Mouse (Mus musculus) urinary bladder, adult 2 months (tissue): Measurements from ENCODE around the gene Gm10720. TPM values are rescaled to one million over a fixed set of nuclear protein-coding genes. Genes with fewer than 3 reads are reported as not detected.
"Not testable (repeated sequence)": the region's sequence is repeated elsewhere in the genome, so short reads cannot be mapped to it uniquely, and the experiment has no call there.

Experiments used
- DNase-seq: peaks from one replicate; pipeline ENCODE4 v3.0.0; 2022; ENCODE audit warnings: low spot score
- polyA plus RNA-seq: library from polyadenylated mRNA; depleted of rRNA; stranded (reverse); fragments of >200 nt; gene quantifications from 2 replicates; pipeline ENCODE4 v1.2.3, GENCODE M21; 2012; rRNA removed

Gm10720 gene
- not detected in 2 replicates for polyA plus RNA-seq

DNA sequence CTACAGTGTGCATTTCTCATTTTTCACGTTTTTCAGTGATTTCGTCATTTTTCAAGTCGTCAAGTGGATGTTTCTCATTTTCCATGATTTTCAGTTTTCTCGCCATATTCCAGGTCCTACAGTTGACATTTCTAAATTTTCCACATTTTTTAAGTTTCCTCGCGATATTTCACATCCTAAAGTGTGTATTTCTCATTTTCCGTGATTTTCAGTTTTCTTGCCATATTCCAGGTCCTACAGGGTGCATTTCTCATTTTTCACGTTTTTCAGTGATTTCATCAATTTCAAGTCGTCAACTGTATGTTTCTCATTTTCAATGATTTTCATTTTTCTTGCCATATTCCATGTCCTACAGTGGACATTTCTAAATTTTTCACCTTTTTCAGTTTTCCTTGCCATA lies at the start of gene Gm10720:
Gene Gm10720 (plus strand): TSS at position 301 of the 400 bp plus-strand sequence.
- not testable (repeated sequence) for DNase-seq

DNA sequence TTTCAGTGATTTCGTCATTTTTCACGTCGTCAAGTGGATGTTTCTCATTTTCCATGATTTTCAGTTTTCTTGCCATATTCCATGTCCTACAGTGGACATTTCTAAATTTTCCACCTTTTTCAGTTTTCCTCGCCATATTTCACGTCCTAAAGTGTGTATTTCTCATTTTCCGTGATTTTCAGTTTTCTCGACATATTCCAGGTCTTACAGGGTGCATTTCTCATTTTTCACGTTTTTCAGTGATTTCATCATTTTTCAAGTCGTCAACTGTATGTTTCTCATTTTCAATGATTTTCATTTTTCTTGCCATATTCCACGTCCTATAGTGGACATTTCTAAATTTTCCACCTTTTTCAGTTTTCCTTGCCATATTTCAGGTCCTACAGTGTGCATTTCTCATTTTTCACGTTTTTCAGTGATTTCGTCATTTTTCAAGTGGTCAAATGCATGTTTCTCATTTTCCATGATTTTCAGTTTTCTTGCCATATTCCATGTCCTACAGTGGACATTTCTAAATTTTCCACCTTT lies 14.9 kb upstream of the Gm10720 start, which contains the start of gene Gm10722:
Gene Gm10722 (plus strand): TSS at position 478 of the 528 bp plus-strand sequence.
- DNase-seq = not testable (repeated sequence)

DNA sequence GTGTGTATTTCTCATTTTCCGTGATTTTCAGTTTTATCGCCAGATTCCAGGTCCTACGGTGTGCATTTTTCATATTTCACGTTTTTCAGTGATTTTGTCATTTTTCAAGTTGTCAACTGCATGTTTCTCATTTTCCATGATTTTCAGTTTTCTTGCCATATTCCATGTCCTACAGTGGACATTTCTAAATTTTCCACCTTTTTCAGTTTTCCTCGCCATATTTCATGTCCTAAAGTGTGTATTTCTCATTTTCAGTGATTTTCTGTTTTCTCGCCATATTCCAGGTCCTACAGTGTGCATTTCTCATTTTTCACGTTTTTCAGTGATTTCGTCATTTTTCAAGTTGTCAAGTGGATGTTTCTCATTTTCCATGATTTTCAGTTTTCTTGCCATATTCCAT lies 14.4 kb upstream of the Gm10720 start:
- DNase-seq = not testable (repeated sequence)

DNA sequence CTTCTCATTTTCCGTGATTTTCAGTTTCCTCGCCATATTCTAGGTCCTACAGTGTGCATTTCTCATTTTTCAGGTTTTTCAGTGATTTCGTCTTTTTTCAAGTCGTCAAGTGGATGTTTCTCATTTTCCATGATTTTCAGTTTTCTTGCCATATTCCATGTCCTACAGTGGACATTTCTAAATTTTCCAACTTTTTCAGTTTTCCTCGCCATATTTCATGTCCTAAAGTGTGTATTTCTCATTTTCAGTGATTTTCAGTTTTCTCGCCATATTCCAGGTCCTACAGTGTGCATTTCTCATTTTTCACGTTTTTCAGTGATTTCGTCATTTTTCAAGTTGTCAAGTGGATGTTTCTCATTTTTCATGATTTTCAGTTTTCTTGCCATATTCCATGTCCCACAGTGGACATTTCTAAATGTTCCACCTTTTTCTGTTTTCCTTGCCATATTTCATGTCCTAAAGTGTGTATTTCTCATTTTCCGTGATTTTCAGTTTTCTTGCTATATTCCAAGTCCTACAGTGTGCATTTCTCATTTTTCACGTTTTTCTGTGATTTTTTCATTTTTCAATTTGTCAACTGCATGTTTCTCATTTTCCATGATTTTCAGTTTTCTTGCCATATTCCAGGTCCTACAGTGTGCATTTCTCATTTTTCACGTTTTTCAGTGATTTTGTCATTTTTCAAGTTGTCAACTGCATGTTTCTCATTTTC lies 13.3 kb upstream of the Gm10720 start:
- not testable (repeated sequence) for DNase-seq

DNA sequence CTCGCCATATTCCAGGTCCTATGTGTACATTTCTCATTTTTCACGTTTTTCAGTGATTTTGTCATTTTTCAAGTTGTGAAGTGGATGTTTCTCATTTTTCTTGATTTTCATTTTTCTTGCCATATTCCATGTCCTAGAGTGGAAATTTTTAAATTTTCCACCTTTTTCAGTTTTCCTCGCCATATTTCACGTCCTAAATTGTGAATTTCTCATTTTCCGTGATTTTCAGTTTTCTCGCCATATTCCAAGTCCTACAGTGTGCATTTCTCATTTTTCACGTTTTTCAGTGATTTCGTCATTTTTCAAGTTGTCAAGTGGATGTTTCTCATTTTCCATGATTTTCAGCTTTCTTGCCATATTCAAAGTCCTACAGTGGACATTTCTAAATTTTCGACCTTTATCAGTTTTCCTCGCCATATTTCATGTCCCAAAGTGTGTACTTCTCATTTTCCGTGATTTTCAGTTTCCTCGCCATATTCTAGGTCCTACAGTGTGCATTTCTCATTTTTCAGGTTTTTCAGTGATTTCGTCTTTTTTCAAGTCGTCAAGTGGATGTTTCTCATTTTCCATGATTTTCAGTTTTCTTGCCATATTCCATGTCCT lies 12.6 kb upstream of the Gm10720 start, which contains the start of gene Gm11168:
Gene Gm11168 (plus strand): TSS at position 553 of the 603 bp plus-strand sequence.
- not testable (repeated sequence) for DNase-seq

DNA sequence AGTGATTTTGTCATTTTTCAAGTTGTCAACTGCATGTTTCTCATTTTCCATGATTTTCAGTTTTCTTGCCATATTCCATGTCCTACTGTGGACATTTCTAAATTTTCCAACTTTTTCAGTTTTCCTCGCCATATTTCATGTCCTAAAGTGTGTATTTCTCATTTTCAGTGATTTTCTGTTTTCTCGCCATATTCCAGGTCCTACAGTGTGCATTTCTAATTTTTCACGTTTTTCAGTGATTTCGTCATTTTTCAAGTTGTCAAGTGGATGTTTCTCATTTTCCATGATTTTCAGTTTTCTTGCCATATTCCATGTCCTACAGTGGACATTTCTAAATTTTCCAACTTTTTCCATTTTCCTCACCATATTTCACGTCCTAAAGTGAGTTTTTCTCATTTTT lies 9.3 kb upstream of the Gm10720 start:
- DNase-seq = not testable (repeated sequence)

DNA sequence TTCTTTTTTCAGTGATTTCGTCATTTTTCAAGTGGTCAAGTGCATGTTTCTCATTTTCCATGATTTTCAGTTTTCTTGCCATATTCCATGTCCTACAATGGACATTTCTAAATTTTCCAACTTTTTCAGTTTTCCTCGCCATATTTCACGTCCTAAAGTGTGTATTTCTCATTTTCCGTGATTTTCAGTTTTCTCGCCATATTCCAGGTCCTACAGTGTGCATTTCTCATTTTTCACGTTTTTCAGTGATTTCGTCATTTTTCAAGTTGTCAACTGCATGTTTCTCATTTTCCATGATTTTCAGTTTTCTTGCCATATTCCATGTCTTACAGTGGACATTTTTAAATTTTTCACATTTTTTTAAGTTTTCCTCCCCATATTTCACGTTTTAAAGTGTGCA lies 8.8 kb upstream of the Gm10720 start:
- DNase-seq = peak; percentile 24

DNA sequence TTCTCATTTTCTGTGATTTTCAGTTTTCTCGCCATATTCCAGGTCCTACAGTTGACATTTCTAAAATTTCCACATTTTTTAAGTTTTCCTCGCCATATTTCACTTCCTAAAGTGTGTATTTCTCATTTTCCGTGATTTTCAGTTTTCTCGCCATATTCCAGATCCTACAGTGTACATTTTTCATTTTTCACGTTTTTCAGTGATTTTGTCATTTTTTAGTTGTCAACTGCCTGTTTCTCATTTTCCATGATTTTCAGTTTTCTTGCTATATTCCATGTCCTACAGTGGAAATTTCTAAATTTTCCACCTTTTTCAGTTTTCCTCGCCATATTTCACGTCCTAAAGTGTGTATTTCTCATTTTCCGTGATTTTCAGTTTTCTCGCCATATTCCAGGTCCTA lies 8.2 kb upstream of the Gm10720 start:
- DNase-seq = not testable (repeated sequence)

DNA sequence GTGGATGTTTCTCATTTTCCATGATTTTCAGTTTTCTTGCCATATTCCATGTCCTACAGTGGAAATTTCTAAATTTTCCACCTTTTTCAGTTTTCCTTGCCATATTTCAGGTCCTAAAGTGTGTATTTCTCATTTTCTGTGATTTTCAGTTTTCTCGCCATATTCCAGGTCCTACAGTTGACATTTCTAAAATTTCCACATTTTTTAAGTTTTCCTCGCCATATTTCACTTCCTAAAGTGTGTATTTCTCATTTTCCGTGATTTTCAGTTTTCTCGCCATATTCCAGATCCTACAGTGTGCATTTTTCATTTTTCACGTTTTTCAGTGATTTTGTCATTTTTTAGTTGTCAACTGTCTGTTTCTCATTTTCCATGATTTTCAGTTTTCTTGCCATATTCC lies 6.1 kb upstream of the Gm10720 start:
- DNase-seq = not testable (repeated sequence)

DNA sequence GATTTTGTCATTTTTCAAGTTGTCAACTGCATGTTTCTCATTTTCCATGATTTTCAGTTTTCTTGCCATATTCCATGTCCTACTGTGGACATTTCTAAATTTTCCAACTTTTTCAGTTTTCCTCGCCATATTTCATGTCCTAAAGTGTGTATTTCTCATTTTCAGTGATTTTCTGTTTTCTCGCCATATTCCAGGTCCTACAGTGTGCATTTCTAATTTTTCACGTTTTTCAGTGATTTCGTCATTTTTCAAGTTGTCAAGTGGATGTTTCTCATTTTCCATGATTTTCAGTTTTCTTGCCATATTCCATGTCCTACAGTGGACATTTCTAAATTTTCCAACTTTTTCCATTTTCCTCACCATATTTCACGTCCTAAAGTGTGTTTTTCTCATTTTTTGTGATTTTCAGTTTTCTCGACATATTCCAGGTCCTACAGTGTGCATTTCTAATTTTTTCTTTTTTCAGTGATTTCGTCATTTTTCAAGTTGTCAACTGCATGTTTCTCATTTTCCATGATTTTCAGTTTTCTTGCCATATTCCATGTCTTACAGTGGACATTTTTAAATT lies 3.3 kb upstream of the Gm10720 start:
- not testable (repeated sequence) for DNase-seq

DNA sequence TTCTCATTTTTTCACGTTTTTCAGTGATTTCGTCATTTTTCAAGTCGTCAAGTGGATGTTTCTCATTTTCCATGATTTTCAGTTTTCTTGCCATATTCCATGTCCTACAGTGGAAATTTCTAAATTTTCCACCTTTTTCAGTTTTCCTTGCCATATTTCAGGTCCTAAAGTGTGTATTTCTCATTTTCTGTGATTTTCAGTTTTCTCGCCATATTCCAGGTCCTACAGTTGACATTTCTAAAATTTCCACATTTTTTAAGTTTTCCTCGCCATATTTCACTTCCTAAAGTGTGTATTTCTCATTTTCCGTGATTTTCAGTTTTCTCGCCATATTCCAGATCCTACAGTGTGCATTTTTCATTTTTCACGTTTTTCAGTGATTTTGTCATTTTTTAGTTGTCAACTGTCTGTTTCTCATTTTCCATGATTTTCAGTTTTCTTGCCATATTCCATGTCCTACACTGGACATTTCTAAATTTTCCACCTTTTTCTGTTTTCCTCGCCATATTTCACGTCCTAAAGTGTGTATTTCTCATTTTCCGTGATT lies 2.6 kb upstream of the Gm10720 start, which contains the start of gene Gm10721:
Gene Gm10721 (plus strand): TSS at position 408 of the 547 bp plus-strand sequence.
- DNase-seq = not testable (repeated sequence)

DNA sequence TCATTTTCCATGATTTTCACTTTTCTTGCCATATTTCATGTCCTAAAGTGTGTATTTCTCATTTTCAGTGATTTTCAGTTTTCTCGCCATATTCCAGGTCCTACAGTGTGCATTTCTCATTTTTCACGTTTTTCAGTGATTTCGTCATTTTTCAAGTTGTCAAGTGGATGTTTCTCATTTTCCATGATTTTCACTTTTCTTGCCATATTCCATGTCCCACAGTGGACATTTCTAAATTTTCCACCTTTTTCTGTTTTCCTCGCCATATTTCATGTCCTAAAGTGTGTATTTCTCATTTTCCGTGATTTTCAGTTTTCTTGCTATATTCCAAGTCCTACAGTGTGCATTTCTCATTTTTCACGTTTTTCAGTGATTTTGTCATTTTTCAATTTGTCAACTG lies 442 bp downstream of the Gm10720 start:
- not testable (repeated sequence) for DNase-seq

DNA sequence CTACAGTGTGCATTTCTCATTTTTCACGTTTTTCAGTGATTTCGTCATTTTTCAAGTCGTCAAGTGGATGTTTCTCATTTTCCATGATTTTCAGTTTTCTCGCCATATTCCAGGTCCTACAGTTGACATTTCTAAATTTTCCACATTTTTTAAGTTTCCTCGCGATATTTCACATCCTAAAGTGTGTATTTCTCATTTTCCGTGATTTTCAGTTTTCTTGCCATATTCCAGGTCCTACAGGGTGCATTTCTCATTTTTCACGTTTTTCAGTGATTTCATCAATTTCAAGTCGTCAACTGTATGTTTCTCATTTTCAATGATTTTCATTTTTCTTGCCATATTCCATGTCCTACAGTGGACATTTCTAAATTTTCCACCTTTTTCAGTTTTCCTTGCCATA lies 1.7 kb downstream of the Gm10720 start, which contains the start of gene Gm10719:
Gene Gm10719 (plus strand): TSS at position 301 of the 400 bp plus-strand sequence.
- DNase-seq = not testable (repeated sequence)

DNA sequence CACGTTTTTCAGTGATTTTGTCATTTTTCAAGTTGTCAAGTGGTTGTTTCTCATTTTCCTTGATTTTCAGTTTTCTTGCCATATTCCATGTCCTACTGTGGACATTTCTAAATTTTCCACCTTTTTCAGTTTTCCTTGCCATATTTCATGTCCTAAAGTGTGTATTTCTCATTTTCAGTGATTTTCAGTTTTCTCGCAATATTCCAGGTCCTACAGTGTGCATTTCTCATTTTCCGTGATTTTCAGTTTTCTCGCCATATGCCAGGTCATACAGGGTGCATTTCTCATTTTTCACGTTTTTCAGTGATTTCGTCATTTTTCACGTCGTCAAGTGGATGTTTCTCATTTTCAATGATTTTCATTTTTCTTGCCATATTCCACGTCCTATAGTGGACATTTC lies 3.5 kb downstream of the Gm10720 start:
- not testable (repeated sequence) for DNase-seq

DNA sequence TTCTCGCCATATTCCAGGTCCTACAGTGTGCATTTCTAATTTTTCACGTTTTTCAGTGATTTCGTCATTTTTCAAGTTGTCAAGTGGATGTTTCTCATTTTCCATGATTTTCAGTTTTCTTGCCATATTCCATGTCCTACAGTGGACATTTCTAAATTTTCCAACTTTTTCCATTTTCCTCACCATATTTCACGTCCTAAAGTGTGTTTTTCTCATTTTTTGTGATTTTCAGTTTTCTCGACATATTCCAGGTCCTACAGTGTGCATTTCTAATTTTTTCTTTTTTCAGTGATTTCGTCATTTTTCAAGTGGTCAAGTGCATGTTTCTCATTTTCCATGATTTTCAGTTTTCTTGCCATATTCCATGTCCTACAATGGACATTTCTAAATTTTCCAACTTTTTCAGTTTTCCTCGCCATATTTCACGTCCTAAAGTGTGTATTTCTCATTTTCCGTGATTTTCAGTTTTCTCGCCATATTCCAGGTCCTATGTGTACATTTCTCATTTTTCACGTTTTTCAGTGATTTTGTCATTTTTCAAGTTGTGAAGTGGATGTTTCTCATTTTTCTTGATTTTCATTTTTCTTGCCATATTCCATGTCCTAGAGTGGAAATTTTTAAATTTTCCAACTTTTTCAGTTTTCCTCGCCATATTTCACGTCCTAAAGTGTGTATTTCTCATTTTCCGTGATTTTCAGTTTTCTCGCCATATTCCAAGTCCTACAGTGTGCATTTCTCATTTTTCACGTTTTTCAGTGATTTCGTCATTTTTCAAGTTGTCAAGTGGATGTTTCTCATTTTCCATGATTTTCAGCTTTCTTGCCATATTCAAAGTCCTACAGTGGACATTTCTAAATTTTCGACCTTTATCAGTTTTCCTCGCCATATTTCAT lies 4.6 kb downstream of the Gm10720 start:
- DNase-seq = not testable (repeated sequence)

DNA sequence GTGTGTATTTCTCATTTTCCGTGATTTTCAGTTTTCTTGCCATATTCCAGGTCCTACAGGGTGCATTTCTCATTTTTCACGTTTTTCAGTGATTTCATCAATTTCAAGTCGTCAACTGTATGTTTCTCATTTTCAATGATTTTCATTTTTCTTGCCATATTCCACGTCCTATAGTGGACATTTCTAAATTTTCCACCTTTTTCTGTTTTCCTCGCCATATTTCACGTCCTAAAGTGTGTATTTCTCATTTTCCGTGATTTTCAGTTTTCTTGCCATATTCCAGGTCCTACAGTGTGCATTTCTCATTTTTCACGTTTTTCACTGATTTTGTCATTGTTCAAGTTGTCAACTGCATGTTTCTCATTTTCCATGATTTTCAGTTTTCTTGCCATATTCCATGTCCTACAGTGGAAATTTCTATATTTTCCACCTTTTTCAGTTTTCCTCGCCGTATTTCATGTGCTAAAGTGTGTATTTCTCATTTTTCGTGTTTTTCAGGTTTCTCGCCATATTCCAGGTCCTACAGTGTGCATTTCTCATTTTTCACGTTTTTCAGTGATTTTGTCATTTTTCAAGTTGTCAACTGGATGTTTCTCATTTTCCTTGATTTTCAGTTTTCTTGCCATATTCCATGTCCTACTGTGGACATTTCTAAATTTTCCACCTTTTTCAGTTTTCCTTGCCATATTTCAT lies 7.0 kb downstream of the Gm10720 start:
- DNase-seq = not testable (repeated sequence)

DNA sequence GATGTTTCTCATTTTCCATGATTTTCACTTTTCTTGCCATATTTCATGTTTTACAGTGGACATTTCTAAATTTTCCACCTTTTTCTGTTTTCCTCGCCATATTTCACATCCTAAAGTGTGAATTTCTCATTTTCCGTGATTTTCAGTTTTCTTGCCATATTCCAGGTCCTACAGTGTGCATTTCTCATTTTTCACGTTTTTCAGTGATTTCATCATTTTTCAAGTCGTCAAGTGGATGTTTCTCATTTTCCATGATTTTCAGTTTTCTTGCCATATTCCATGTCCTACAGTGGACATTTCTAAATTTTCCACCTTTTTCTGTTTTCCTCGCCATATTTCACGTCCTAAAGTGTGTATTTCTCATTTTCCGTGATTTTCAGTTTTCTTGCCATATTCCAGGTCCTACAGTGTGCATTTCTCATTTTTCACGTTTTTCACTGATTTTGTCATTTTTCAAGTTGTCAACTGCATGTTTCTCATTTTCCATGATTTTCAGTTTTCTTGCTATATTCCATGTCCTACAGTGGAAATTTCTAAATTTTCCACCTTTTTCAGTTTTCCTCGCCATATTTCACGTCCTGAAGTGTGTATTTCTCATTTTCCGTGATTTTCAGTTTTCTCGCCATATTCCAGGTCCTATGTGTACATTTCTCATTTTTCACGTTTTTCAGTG lies 8.0 kb downstream of the Gm10720 start, which contains the start of gene Gm10718:
Gene Gm10718 (plus strand): TSS at position 236 of the 673 bp plus-strand sequence.
- DNase-seq = not testable (repeated sequence)

DNA sequence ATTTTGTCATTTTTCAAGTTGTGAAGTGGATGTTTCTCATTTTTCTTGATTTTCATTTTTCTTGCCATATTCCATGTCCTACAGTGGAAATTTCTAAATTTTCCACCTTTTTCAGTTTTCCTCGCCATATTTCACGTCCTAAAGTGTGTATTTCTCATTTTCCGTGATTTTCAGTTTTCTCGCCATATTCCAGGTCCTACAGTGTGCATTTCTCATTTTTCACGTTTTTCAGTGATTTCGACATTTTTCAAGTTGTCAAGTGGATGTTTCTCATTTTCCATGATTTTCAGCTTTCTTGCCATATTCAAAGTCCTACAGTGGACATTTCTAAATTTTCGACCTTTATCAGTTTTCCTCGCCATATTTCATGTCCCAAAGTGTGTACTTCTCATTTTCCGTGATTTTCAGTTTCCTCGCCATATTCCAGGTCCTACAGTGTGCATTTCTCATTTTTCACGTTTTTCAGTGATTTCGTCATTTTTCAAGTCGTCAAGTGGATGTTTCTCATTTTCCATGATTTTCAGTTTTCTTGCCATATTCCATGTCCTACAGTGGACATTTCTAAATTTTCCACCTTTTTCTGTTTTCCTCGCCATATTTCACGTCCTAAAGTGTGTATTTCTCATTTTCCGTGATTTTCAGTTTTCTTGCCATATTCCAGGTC lies 8.7 kb downstream of the Gm10720 start:
- not testable (repeated sequence) for DNase-seq

DNA sequence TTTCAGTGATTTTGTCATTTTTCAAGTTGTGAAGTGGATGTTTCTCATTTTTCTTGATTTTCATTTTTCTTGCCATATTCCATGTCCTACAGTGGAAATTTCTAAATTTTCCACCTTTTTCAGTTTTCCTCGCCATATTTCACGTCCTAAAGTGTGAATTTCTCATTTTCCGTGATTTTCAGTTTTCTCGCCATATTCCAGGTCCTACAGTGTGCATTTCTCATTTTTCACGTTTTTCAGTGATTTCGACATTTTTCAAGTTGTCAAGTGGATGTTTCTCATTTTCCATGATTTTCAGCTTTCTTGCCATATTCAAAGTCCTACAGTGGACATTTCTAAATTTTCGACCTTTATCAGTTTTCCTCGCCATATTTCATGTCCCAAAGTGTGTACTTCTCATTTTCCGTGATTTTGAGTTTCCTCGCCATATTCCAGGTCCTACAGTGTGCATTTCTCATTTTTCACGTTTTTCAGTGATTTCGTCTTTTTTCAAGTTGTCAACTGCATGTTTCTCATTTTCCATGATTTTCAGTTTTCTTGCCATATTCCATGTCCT lies 9.5 kb downstream of the Gm10720 start, which contains the start of gene Gm10717:
Gene Gm10717 (plus strand): TSS at position 506 of the 556 bp plus-strand sequence.
- not testable (repeated sequence) for DNase-seq
